ENCODE assay signal across 32 mouse cellular contexts in genomic region chr7:139565998-139566397, GRCm38 (mm10). TPM values are rescaled to one million over a fixed set of nuclear protein-coding genes. Genes with fewer than 3 reads are reported as not detected.
A peak's percentile ranks its signal among the peaks of the same experiment; 100 is the strongest.
DNase-seq lines count a peak whose midpoint lies in the region; ATAC-seq and TF ChIP-seq lines count a peak whose summit lies in the region.
"Had no signal": no experiment of that assay in that cellular context is flagged by ENCODE, and none has a peak within 500 bp of the region (broad histone marks: within the 10 kb centered on the region; RNA-seq: fewer than 3 reads in every experiment).

No protein-coding gene starts in this region.

- no peaks in the 10 kb centered on the region for H3K36me3 ChIP-seq in kidney, adult 2 months (ENCODE audit: control insufficient read depth, insufficient read depth, low read length)
- H3K36me3 ChIP-seq: embryonic facial prominence, embryonic 10.5 days; forebrain, embryonic 12.5 days; forebrain, embryonic 15.5 days had no signal

- TF ChIP-seq POLR2A in kidney, adult 2 months (IDR thresholded peaks at IDR 0.05; ENCODE audit: low read depth, low read length): no peak

- peak; percentile 15 for ATAC-seq in common myeloid progenitor, adult 5-6 weeks (replicated peaks; ENCODE audit: low read depth, poor library complexity, severe bottlenecking)
- ATAC-seq in megakaryocyte progenitor cell, adult 5-6 weeks (replicated peaks; ENCODE audit: poor library complexity): peak; percentile 32
- ATAC-seq: forebrain, embryonic 15.5 days; hindbrain, postnatal 0 days; inflammation-experienced regulatory T-cells, adult 6 months; intestine, embryonic 16.5 days had no signal

- WGBS in kidney, adult 2 months: 77% methylated on average over 6 of the region's 6 CpGs

- no peaks in the 10 kb centered on the region for H3K4me1 ChIP-seq in kidney, adult 2 months (ENCODE audit: control insufficient read depth, insufficient read depth, low read length)
- H3K4me1 ChIP-seq: embryonic facial prominence, embryonic 13.5 days; forebrain, embryonic 15.5 days had no signal

- TF ChIP-seq CTCF in kidney, adult 2 months (conservative IDR thresholded peaks at IDR 0.05; ENCODE audit: insufficient read depth, insufficient read length, low read depth, low read length): no peak

- H3K27ac ChIP-seq in kidney, adult 2 months (ENCODE audit: insufficient read depth, low read depth, low read length): no peak overlapping the region
- H3K27ac ChIP-seq: embryonic facial prominence, embryonic 10.5 days; embryonic facial prominence, embryonic 13.5 days; forebrain, embryonic 12.5 days; forebrain, embryonic 15.5 days; gastrocnemius, adult 2 months; heart, embryonic 15.5 days; hindbrain, embryonic 14.5 days; hindbrain, postnatal 0 days had no signal

- no peaks in the 10 kb centered on the region for H3K27me3 ChIP-seq in kidney, adult 2 months (replicated peaks; ENCODE audit: control insufficient read depth, insufficient read depth, low read length)
- H3K27me3 ChIP-seq: CH12.LX; embryonic facial prominence, embryonic 13.5 days; forebrain, embryonic 15.5 days; heart, embryonic 12.5 days; heart, embryonic 15.5 days had no signal

- H3K4me3 ChIP-seq in kidney, adult 2 months (ENCODE audit: insufficient read depth, low read depth, low read length): no peak overlapping the region
- H3K4me3 ChIP-seq: embryonic facial prominence, embryonic 10.5 days; embryonic facial prominence, embryonic 13.5 days; erythroblast, embryonic 14.5 days; forebrain, embryonic 12.5 days; forebrain, embryonic 15.5 days; gastrocnemius, adult 2 months; heart, embryonic 12.5 days; heart, embryonic 15.5 days had no signal

- DNase-seq in kidney, postnatal 10 days: peak; percentile 24
- DNase-seq in kidney, adult 2 months: no peak
- DNase-seq in A20 (ENCODE audit: low read depth, low spot score): peak; percentile 11
- no peak for DNase-seq in right cerebral cortex, postnatal 14 days
- no peak for DNase-seq in kidney, postnatal 4 days
- no peak for DNase-seq in B cell, adult 2 months
- DNase-seq: adrenal gland, adult 8-10 months; adrenal gland, postnatal 25 days; cerebellum, adult 2 months; cerebellum, adult 9-11 months; cerebellum, postnatal 25 days; embryo, embryonic 11 days; gastrocnemius, adult 2 months; gastrocnemius, postnatal 14 days; heart, adult 18-20 months; heart, postnatal 10 days; heart, postnatal 4 days had no signal

RNA-seq across cellular contexts. Expression of gene Nkx6-2, which starts 16.6 kb away (rescaled TPM):
- 0.06 TPM in 1 of 2 replicates, not detected in the other for polyA plus RNA-seq in kidney, adult 2 months (2012; rRNA removed)
- total RNA-seq in common myeloid progenitor, adult 5-6 weeks (2017): not detected in 2 replicates
- not detected in 2 replicates for total RNA-seq in megakaryocyte progenitor cell, adult 5-6 weeks (2015)
- not detected in 2 replicates for total RNA-seq in megakaryocyte progenitor cell, adult 5-6 weeks (2017)
- total RNA-seq: adrenal gland, postnatal 25 days; CH12.LX; G1E; gastrocnemius, adult 2 months; gastrocnemius, postnatal 14 days had no signal
- polyA plus RNA-seq: embryonic facial prominence, embryonic 13.5 days; erythroblast, embryonic 14.5 days; G1E; heart, embryonic 12.5 days; inflammation-experienced regulatory T-cells, adult 6 months had no signal

Comparison
In these comparisons a context has a peak if more than half of its experiments do, and no peak if none do; other contexts are left out.
1. DNase-seq: peak in kidney, postnatal 10 days (single experiment) and A20 (single experiment); none in kidney, adult 2 months (single experiment), right cerebral cortex, postnatal 14 days (single experiment), kidney, postnatal 4 days (0 of 2) and B cell, adult 2 months (0 of 2).